Comparison of ENCODE assay signal across 9 mouse cellular contexts in the genomic region with DNA sequence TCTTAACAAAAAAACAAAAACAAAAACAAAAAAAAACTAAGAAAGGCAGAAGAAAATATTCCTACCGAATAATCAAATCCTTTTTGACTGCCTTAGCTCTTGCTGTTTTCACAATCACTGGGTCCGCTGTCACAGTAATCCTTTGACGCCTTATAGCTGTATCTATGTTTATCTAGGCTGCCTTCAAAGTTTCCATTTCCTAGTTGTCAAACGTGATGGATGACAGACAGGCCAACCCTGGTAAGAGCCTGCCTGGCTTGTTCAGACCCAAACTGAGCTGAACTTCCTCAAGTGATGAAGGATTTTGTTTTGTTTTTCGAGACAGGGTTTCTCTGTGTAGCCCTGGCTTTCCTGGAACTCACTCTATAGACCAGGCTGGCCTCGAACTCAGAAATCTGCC. TPM values are rescaled to one million over a fixed set of nuclear protein-coding genes. Genes with fewer than 3 reads are reported as not detected.
DNase-seq lines count a peak whose midpoint lies in the region; ATAC-seq and TF ChIP-seq lines count a peak whose summit lies in the region.
"Had no signal": no experiment of that assay in that cellular context is flagged by ENCODE, and none has a peak within 500 bp of the region (broad histone marks: within the 10 kb centered on the region; RNA-seq: fewer than 3 reads in every experiment).

No protein-coding gene starts in this region.

- H3K4me2 ChIP-seq in lung, embryonic 14.5 days, result peak overlapping the region; percentile 92; the same call in 1 of the 2 replicates
- H3K4me2 ChIP-seq in liver, embryonic 15.5 days, result no peak overlapping the region

- H3K36me3 ChIP-seq in heart, adult 2 months (ENCODE audit: control insufficient read depth, insufficient read depth, low read length), result no peaks in the 10 kb centered on the region; the same call in 1 of the 2 replicates
- H3K36me3 ChIP-seq in lung, embryonic 14.5 days (ENCODE audit: insufficient read depth), result no peaks in the 10 kb centered on the region
- no peaks in the 10 kb centered on the region for H3K36me3 ChIP-seq in MEL (ENCODE audit: control insufficient read depth in 1 of 2, insufficient read depth in 2 of 2, low read length in 2 of 2)
- no peaks in the 10 kb centered on the region for H3K36me3 ChIP-seq in liver, embryonic 15.5 days (replicated peaks)
- H3K36me3 ChIP-seq: embryonic facial prominence, embryonic 13.5 days had no signal

- no peak for TF ChIP-seq RAD21 in MEL (IDR thresholded peaks at IDR 0.05; ENCODE audit: low read depth, low read length)

- H3K9me3 ChIP-seq in lung, embryonic 14.5 days (ENCODE audit: low read depth, low read length), result no peaks in the 10 kb centered on the region
- H3K9me3 ChIP-seq in MEL (replicated peaks; ENCODE audit: insufficient read depth, low read length), result no peaks in the 10 kb centered on the region
- H3K9me3 ChIP-seq in liver, embryonic 15.5 days (replicated peaks), result no peaks in the 10 kb centered on the region
- H3K9me3 ChIP-seq: embryonic facial prominence, embryonic 13.5 days had no signal

- H3K27ac ChIP-seq in heart, adult 2 months, result peak overlapping the region; percentile 93; the same call in 1 of the 2 replicates
- no peak overlapping the region for H3K27ac ChIP-seq in lung, embryonic 14.5 days (ENCODE audit: low read depth)
- H3K27ac ChIP-seq in MEL (ENCODE audit: control insufficient read depth, low read depth, low read length), result no peak overlapping the region
- H3K27ac ChIP-seq in liver, embryonic 15.5 days (replicated peaks), result peak overlapping the region; percentile 22; the same call in 1 of the 2 replicates

- no peaks in the 10 kb centered on the region for H3K79me2 ChIP-seq in heart, adult 2 months (replicated peaks; ENCODE audit: control insufficient read depth, insufficient read depth, low read length)
- H3K79me2 ChIP-seq in MEL (ENCODE audit: control insufficient read depth, insufficient read depth, low read length, poor library complexity), result peaks cover 2% of the 10 kb centered on the region; the same call in 1 of the 2 replicates

- H3K4me3 ChIP-seq in heart, adult 2 months, result no peak overlapping the region
- H3K4me3 ChIP-seq in lung, embryonic 14.5 days (ENCODE audit: low read depth, low read length), result no peak overlapping the region
- H3K4me3 ChIP-seq in MEL (ENCODE audit: control insufficient read depth in 1 of 2, insufficient read depth in 1 of 2, low read depth in 2 of 2, low read length in 2 of 2), result no peak overlapping the region
- no peak overlapping the region for H3K4me3 ChIP-seq in liver, embryonic 15.5 days (replicated peaks)
- H3K4me3 ChIP-seq in lung, adult 2 months (replicated peaks; ENCODE audit: extremely low read depth, low read depth, low read length), result no peak overlapping the region

- TF ChIP-seq POLR2A in heart, adult 2 months (IDR thresholded peaks at IDR 0.05; ENCODE audit: insufficient read depth, low read depth, low read length), result no peak
- no peak for TF ChIP-seq POLR2A in MEL (IDR thresholded peaks at IDR 0.05; ENCODE audit: control insufficient read depth in 1 of 2, insufficient read depth in 1 of 2, low read depth in 1 of 2, low read length in 2 of 2, poor library complexity in 1 of 2)
- TF ChIP-seq POLR2A in lung, adult 2 months (IDR thresholded peaks at IDR 0.05; ENCODE audit: borderline replicate concordance, extremely low read depth, low read depth, low read length), result no peak

- TF ChIP-seq EP300 in heart, adult 2 months (IDR thresholded peaks at IDR 0.05; ENCODE audit: insufficient read depth, low read depth, low read length), result no peak
- 0 out of 4 replicates have a peak, but pooled peaks of 1 of the 2 experiments have one; percentile 13 for TF ChIP-seq EP300 in MEL (IDR thresholded peaks at IDR 0.05; ENCODE audit: low read depth in 1 of 2, low read length in 2 of 2)

- peaks cover 1% of the 10 kb centered on the region; the same call in 1 of the 2 replicates for H3K4me1 ChIP-seq in heart, adult 2 months (ENCODE audit: control insufficient read depth, insufficient read depth, low read length)
- H3K4me1 ChIP-seq in lung, embryonic 14.5 days (ENCODE audit: insufficient read depth), result peaks cover 7% of the 10 kb centered on the region
- H3K4me1 ChIP-seq in MEL (ENCODE audit: control insufficient read depth in 1 of 2, insufficient read depth in 2 of 2, low read length in 2 of 2), result no peaks in the 10 kb centered on the region
- peaks cover 30% of the 10 kb centered on the region; the same call in 1 of the 2 replicates for H3K4me1 ChIP-seq in liver, embryonic 15.5 days (replicated peaks)
- no peaks in the 10 kb centered on the region for H3K4me1 ChIP-seq in lung, adult 2 months (ENCODE audit: control insufficient read depth, insufficient read depth, low read length)

- no peak overlapping the region for H3K9ac ChIP-seq in heart, adult 2 months (ENCODE audit: low read depth, low read length)
- H3K9ac ChIP-seq in lung, embryonic 14.5 days, result no peak overlapping the region
- H3K9ac ChIP-seq in MEL (ENCODE audit: control insufficient read depth, low read depth, low read length, poor library complexity, severe bottlenecking), result no peak overlapping the region
- no peak overlapping the region for H3K9ac ChIP-seq in liver, embryonic 15.5 days

- TF ChIP-seq CTCF in heart, adult 2 months (IDR thresholded peaks at IDR 0.05), result no peak
- no peak for TF ChIP-seq CTCF in lung, embryonic 14.5 days (IDR thresholded peaks at IDR 0.05; ENCODE audit: low read depth)
- TF ChIP-seq CTCF in MEL (IDR thresholded peaks at IDR 0.05 in 2 of 3, conservative IDR thresholded peaks at IDR 0.05 in 1 of 3; ENCODE audit: control insufficient read depth in 1 of 3, insufficient read depth in 1 of 3, low read depth in 2 of 3, low read length in 3 of 3, poor library complexity in 1 of 3, severe bottlenecking in 1 of 3), result no peak
- TF ChIP-seq CTCF in lung, adult 2 months (IDR thresholded peaks at IDR 0.05; ENCODE audit: insufficient read depth, low read length), result no peak

- no peak for ATAC-seq in lung, embryonic 14.5 days (ENCODE audit: insufficient read depth)
- no peak for ATAC-seq in liver, embryonic 15.5 days (ENCODE audit: insufficient read depth)

- intact Hi-C loops in heart, adult 2 months (cut with DNase I), result loop anchor here (10.0 kb wide), 1 partner anchor 214 kb away; the partner anchor contains the start of gene Alg6
- intact Hi-C loops in heart, postnatal 10 days (cut with DNase I), result no loop called here

- DNase-seq in heart, adult 2 months, result no peak
- no peak for DNase-seq in heart, postnatal 10 days
- DNase-seq in lung, embryonic 14.5 days, result peak; percentile 56
- DNase-seq in lung, postnatal 4 days, result no peak
- peak; percentile 50 for DNase-seq in MEL (ENCODE audit: low read depth, low spot score)
- no peak for DNase-seq in spleen, postnatal 4 days (ENCODE audit: low spot score in 2 of 2)
- DNase-seq in lung, adult 2 months, result no peak

- no peaks in the 10 kb centered on the region for H3K27me3 ChIP-seq in heart, adult 2 months (ENCODE audit: control insufficient read depth, insufficient read depth, low read length)
- H3K27me3 ChIP-seq in lung, embryonic 14.5 days (ENCODE audit: insufficient read depth, low read length), result no peaks in the 10 kb centered on the region
- H3K27me3 ChIP-seq in MEL (ENCODE audit: control insufficient read depth in 1 of 2, insufficient read depth in 2 of 2, low read length in 2 of 2), result no peaks in the 10 kb centered on the region
- H3K27me3 ChIP-seq in liver, embryonic 15.5 days, result no peaks in the 10 kb centered on the region
- H3K27me3 ChIP-seq: embryonic facial prominence, embryonic 13.5 days had no signal

- 34% methylated on average over 6 of the region's 6 CpGs for WGBS in heart, adult 2 months
- 31% methylated on average over 6 of the region's 6 CpGs for WGBS in lung, embryonic 14.5 days
- 23% methylated on average over 6 of the region's 6 CpGs for WGBS in liver, embryonic 15.5 days (ENCODE audit: insufficient replicate concordance)
- WGBS in lung, adult 2 months, result 26% methylated on average over 6 of the region's 6 CpGs

TF ChIP-seq in MEL, 35 proteins besides CTCF, POLR2A, EP300 and RAD21:
- TF ChIP-seq KAT2A (conservative IDR thresholded peaks at IDR 0.05; ENCODE audit: low read depth, low read length) (no peak), ETS1 (IDR thresholded peaks at IDR 0.05; ENCODE audit: low read depth, low read length) (0 out of 2 replicates have a peak, but pooled peaks have one; percentile 8), ZMIZ1 (IDR thresholded peaks at IDR 0.05; ENCODE audit: low read depth, low read length) (no peak), BHLHE40 (IDR thresholded peaks at IDR 0.05; ENCODE audit: borderline replicate concordance, low read depth, low read length) (no peak), USF2 (IDR thresholded peaks at IDR 0.05; ENCODE audit: borderline replicate concordance in 1 of 2, insufficient read depth in 1 of 2, low read depth in 1 of 2, low read length in 2 of 2) (no peak), TBP (IDR thresholded peaks at IDR 0.05; ENCODE audit: low read depth, low read length) (no peak)

RNA-seq across cellular contexts. Expression of gene Pgm1, which starts 0.7 kb away (rescaled TPM):
- total RNA-seq in heart, adult 2 months (2021), result 100 to 1,000 TPM; 203 to 234 TPM
- 157 and 238 TPM in 2 replicates for polyA plus RNA-seq in heart, adult 2 months (2012; rRNA removed)
- 100 to 1,000 TPM; 222 to 228 TPM for total RNA-seq in heart, postnatal 10 days (2021)
- 52.9 and 60.4 TPM in 2 replicates for polyA plus RNA-seq in lung, embryonic 14.5 days (2014; fragmentation: Nextera tagmentation; extraction: Ambion mirVana)
- total RNA-seq in MEL (2012; rRNA removed), result 6.7 and 13.6 TPM in 2 replicates
- polyA plus RNA-seq in MEL (2012; ENCODE audit: insufficient read depth in 1 of 2, insufficient read length in 2 of 2, low read depth in 1 of 2, low replicate concordance in 2 of 2, missing spikeins in 1 of 2), result 10 to 100 TPM in 1 of 2 experiments, not detected in 1; 28.6 TPM
- 104 and 146 TPM in 2 replicates for polyA plus RNA-seq in liver, embryonic 15.5 days (2015; fragmentation: Nextera tagmentation; extraction: Ambion mirVana)
- 31.4 and 45.2 TPM in 2 replicates for polyA plus RNA-seq in lung, adult 2 months (2012; rRNA removed)

RNA-seq across cellular contexts. Expression of gene Itgb3bp, which starts 1.1 kb away (rescaled TPM):
- total RNA-seq in heart, adult 2 months (2021), result 1 to 10 TPM; 4.9 to 5.0 TPM
- polyA plus RNA-seq in heart, adult 2 months (2012; rRNA removed), result 0.86 and 1.1 TPM in 2 replicates
- 1 to 10 TPM; 7.6 to 8.8 TPM for total RNA-seq in heart, postnatal 10 days (2021)
- polyA plus RNA-seq in lung, embryonic 14.5 days (2014; fragmentation: Nextera tagmentation; extraction: Ambion mirVana), result 39.0 and 41.6 TPM in 2 replicates
- total RNA-seq in MEL (2012; rRNA removed), result 5.5 TPM in 2 replicates
- 1 to 10 TPM in 1 of 2 experiments, not detected in 1; 6.5 TPM for polyA plus RNA-seq in MEL (2012; ENCODE audit: insufficient read depth in 1 of 2, insufficient read length in 2 of 2, low read depth in 1 of 2, low replicate concordance in 2 of 2, missing spikeins in 1 of 2)
- 13.1 and 13.7 TPM in 2 replicates for polyA plus RNA-seq in liver, embryonic 15.5 days (2015; fragmentation: Nextera tagmentation; extraction: Ambion mirVana)
- 0.38 and 0.52 TPM in 2 replicates for polyA plus RNA-seq in lung, adult 2 months (2012; rRNA removed)

Comparison
In these comparisons a context has a peak if more than half of its experiments do, and no peak if none do; other contexts are left out.
1. DNase-seq: peak in lung, embryonic 14.5 days (single experiment) and MEL (single experiment); none in heart, adult 2 months (0 of 2), heart, postnatal 10 days (0 of 2), lung, postnatal 4 days (0 of 2), spleen, postnatal 4 days (0 of 2) and lung, adult 2 months (single experiment).
2. H3K27ac ChIP-seq: peak in heart, adult 2 months (single experiment) and liver, embryonic 15.5 days (single experiment); none in lung, embryonic 14.5 days (single experiment) and MEL (single experiment).